Mouse (Mus musculus) heart, embryonic 15.5 days (tissue): Measurements from ENCODE around the gene Psmc5. TPM values are rescaled to one million over a fixed set of nuclear protein-coding genes. Genes with fewer than 3 reads are reported as not detected.

Experiments
- ATAC-seq: fragments of 200-750 bp; cut with Nextera tagmentation; replicated peaks from 2 replicates; pipeline ENCODE4 v1.8.0; 2017; ENCODE audit warnings: low read depth, moderate TSS enrichment; ENCODE audit not compliant: insufficient number of reproducible peaks, insufficient read depth, low FRiP score
- H3K27ac ChIP-seq: fragments of 300-500 bp; sonication (generic); 2 replicates; pipeline ENCODE4 v1.5.1; 2015; ENCODE audit warnings: mild to moderate bottlenecking, inconsistent platforms
- H3K27me3 ChIP-seq: fragments of 300-500 bp; sonication (generic); 2 replicates; pipeline ENCODE4 v1.6.1; 2015; ENCODE audit warnings: inconsistent platforms
- H3K36me3 ChIP-seq: fragments of 300-500 bp; sonication (generic); 2 replicates; pipeline ENCODE4 v1.6.1; 2015; ENCODE audit warnings: mild to moderate bottlenecking, inconsistent platforms
- H3K4me1 ChIP-seq: fragments of 300-500 bp; sonication (generic); replicated peaks from 2 replicates; pipeline ENCODE4 v1.6.1; 2015; ENCODE audit warnings: inconsistent platforms
- H3K4me2 ChIP-seq: fragments of 300-500 bp; sonication (generic); 2 replicates; pipeline ENCODE4 v1.6.1; 2015; ENCODE audit warnings: inconsistent platforms, mild to moderate bottlenecking, moderate library complexity
- H3K4me3 ChIP-seq: fragments of 300-500 bp; sonication (generic); 2 replicates; pipeline ENCODE4 v1.5.1; 2015; ENCODE audit warnings: mild to moderate bottlenecking, inconsistent platforms
- H3K9ac ChIP-seq: fragments of 300-500 bp; sonication (generic); 2 replicates; pipeline ENCODE4 v1.6.1; 2015; ENCODE audit warnings: mild to moderate bottlenecking, inconsistent platforms
- H3K9me3 ChIP-seq: fragments of 300-500 bp; sonication (generic); replicated peaks from 2 replicates; pipeline ENCODE4 v1.6.1; 2016; ENCODE audit warnings: inconsistent platforms
- WGBS: fragments of 180-500 bp; shearing (Covaris S2); methylation state at CpG from one replicate; pipeline ENCODE4 v1.1.7; 2015; ENCODE audit warnings: mixed read lengths; 5-methylcytosine and 5-hydroxymethylcytosine counted together
- polyA plus RNA-seq: library from polyadenylated mRNA; unstranded; fragments of >200 nt; fragmentation: Nextera tagmentation; extraction: Ambion mirVana; gene quantifications from 2 replicates; pipeline ENCODE4 v1.2.1, GENCODE M21; 2015

Gene Psmc5
- polyA plus RNA-seq, 1 experiment from 2014 or later: 195 TPM

GRCm38 (mm10) chr11:106254767-106255166 lies 1.2 kb upstream of the Psmc5 start:
- Histone ChIP-seq H3K36me3 (peaks cover 51% of the 10 kb centered on the region), H3K9me3 (no peaks in the 10 kb centered on the region), H3K27ac (no peak overlapping the region), H3K9ac (peak overlapping the region; percentile 70), H3K4me3 (peak overlapping the region; percentile 93), H3K4me2 (peak overlapping the region; percentile 94), H3K27me3 (no peaks in the 10 kb centered on the region), H3K4me1 (peaks cover 23% of the 10 kb centered on the region)
- WGBS: 8% methylated on average over 2 of the region's 2 CpGs
- no peak for ATAC-seq

DNA sequence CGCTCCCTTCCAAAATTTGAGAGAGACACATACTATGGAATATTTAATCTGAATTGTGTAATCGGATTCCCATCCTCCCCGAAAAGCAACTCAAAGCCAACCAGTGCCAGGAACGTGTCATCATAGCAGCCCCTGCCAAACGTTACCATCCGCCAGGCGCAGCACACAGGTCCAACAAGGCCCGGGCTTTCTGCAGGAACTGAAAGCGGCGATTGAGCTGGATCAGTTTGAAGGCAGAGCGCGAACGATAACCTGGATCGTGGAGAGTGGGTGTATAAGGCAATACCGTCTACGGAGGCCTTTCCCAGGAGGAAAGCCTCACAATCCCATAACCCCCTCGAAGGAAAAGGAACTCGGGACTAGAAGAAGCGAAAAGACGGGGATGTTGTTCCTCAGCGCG lies 780 bp upstream of the Psmc5 start:
- H3K36me3 ChIP-seq: peaks cover 47% of the 10 kb centered on the region
- 2% methylated on average over 22 of the region's 22 CpGs for WGBS
- peak overlapping the region; percentile 70 for H3K9ac ChIP-seq
- no peaks in the 10 kb centered on the region for H3K27me3 ChIP-seq
- no peaks in the 10 kb centered on the region for H3K9me3 ChIP-seq
- no peak for ATAC-seq
- H3K4me1 ChIP-seq: peaks cover 23% of the 10 kb centered on the region
- peak overlapping the region; percentile 78; the same call in 1 of the 2 replicates for H3K27ac ChIP-seq
- peak overlapping the region; percentile 93 for H3K4me3 ChIP-seq
- peak overlapping the region; percentile 94 for H3K4me2 ChIP-seq

- H3K27me3 ChIP-seq: no peaks in the 10 kb centered on the region
- 56% methylated on average over 5 of the region's 5 CpGs for WGBS
- H3K4me3 ChIP-seq: peak overlapping the region; percentile 93
- H3K4me2 ChIP-seq: peak overlapping the region; percentile 94
- H3K27ac ChIP-seq: no peak overlapping the region; the same call in 1 of the 2 replicates
- no peaks in the 10 kb centered on the region for H3K9me3 ChIP-seq
- no peak for ATAC-seq
- peaks cover 23% of the 10 kb centered on the region for H3K4me1 ChIP-seq
- H3K9ac ChIP-seq: peak overlapping the region; percentile 90
- H3K36me3 ChIP-seq: peaks cover 40% of the 10 kb centered on the region
These were observed 821 bp downstream of the Psmc5 start for GRCm38 (mm10) chr11:106256775-106257174.

- ATAC-seq: no peak
These were observed 5.0 kb downstream of the Psmc5 start for GRCm38 (mm10) chr11:106260826-106261450.

DNA sequence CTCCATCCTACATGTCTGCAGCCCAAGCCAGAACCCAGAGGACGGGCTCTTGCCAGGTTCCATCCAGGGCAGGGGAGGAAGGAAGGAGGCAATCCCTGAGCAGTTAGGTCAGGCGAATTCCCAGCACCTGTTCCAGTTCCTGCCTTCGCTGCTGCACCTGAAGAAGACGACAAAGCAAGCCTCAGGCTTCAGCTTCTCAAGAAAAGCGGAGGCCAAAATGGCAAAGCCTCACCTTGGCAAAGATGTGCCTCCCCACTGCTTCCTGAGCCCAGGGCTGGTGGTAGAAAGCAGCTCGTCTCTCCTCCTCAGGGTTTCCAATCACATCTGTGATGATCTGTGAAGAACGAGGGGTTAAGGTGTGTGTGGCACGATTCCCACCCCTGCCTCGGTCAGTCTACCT lies 8.0 kb downstream of the Psmc5 start:
- 83% methylated on average over 9 of the region's 9 CpGs for WGBS
- no peak for ATAC-seq
- Histone ChIP-seq H3K36me3 (peaks cover 71% of the 10 kb centered on the region), H3K4me1 (peaks cover 19% of the 10 kb centered on the region), H3K27me3 (no peaks in the 10 kb centered on the region), H3K4me2 (no peak overlapping the region), H3K9me3 (no peaks in the 10 kb centered on the region), H3K27ac (no peak overlapping the region), H3K4me3 (no peak overlapping the region), H3K9ac (no peak overlapping the region)

More at GRCm38 (mm10) chr11:106260826-106261450, 5.0 kb downstream of the Psmc5 start:
- Histone ChIP-seq H3K4me3 (no peak overlapping the region), H3K27me3 (no peaks in the 10 kb centered on the region), H3K4me2 (no peak overlapping the region), H3K27ac (no peak overlapping the region), H3K4me1 (peaks cover 13% of the 10 kb centered on the region), H3K9me3 (no peaks in the 10 kb centered on the region), H3K36me3 (peaks cover 64% of the 10 kb centered on the region), H3K9ac (no peak overlapping the region)
- 73% methylated on average over 14 of the region's 14 CpGs for WGBS

DNA sequence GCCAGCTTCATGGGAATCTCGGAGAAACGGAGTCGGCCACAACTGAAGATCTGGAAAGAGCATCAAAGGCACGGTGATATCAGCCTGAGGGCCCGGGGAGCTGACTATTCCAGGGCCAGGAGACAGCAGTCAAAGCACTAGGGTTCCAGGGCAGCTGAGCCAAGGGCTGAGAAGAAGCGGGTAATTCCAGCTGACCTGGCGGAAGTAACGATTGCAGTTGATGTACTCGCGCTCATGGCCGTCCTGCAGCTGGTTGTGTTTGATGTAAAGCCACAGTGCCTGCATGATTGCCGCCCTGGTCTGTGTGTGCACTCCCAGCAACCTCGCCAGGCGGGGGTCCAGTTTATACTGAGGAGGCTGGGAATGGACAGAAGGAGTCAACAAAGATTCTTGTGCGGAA lies 9.0 kb downstream of the Psmc5 start:
- no peak for ATAC-seq
- H3K27ac ChIP-seq: no peak overlapping the region
- WGBS: 88% methylated on average over 15 of the region's 15 CpGs
- H3K4me2 ChIP-seq: no peak overlapping the region
- no peak overlapping the region for H3K4me3 ChIP-seq
- peaks cover 22% of the 10 kb centered on the region for H3K4me1 ChIP-seq
- no peak overlapping the region for H3K9ac ChIP-seq
- H3K36me3 ChIP-seq: peaks cover 66% of the 10 kb centered on the region
- no peaks in the 10 kb centered on the region for H3K27me3 ChIP-seq
- H3K9me3 ChIP-seq: no peaks in the 10 kb centered on the region

- WGBS: 86% methylated on average over 4 of the region's 4 CpGs
- Histone ChIP-seq H3K4me1 (peaks cover 26% of the 10 kb centered on the region), H3K27me3 (no peaks in the 10 kb centered on the region), H3K4me3 (no peak overlapping the region), H3K9ac (no peak overlapping the region), H3K27ac (no peak overlapping the region), H3K9me3 (no peaks in the 10 kb centered on the region), H3K4me2 (no peak overlapping the region), H3K36me3 (peaks cover 66% of the 10 kb centered on the region)
- no peak for ATAC-seq
These were observed 9.6 kb downstream of the Psmc5 start for GRCm38 (mm10) chr11:106265570-106265969.

GRCm38 (mm10) chr11:106266431-106266830 lies 10.5 kb downstream of the Psmc5 start:
- H3K36me3 ChIP-seq: peaks cover 60% of the 10 kb centered on the region
- H3K9me3 ChIP-seq: no peaks in the 10 kb centered on the region
- H3K4me3 ChIP-seq: no peak overlapping the region
- no peak overlapping the region for H3K4me2 ChIP-seq
- ATAC-seq: no peak
- WGBS: 89% methylated on average over 10 of the region's 10 CpGs
- H3K4me1 ChIP-seq: peaks cover 34% of the 10 kb centered on the region
- no peak overlapping the region for H3K27ac ChIP-seq
- no peak overlapping the region for H3K9ac ChIP-seq
- H3K27me3 ChIP-seq: no peaks in the 10 kb centered on the region

DNA sequence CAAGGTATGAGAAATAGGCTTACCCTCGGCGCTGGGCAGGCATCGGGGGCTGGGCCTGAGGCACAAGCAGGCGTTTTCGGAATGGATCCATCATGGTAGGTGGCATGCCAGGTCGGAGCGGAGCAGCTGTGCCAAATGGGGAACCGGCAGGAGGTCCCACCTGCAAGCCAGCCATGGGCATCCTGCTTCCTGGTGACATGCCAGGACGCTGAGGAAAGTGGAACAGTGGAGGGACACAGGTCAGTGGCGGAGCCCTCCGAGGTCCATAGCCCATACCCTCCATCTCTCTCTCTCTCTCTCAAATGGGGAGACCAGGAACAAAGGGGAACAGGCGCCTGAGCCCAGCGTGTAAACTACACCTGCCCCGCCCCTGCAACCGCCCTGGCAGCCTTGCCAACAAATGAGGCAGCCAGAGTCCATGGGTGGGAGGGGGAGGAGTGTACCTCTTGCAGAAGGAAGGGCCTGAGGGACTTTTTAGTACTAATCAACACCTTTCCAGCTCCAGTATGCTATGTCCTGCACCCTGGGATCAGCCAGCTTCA lies 11.4 kb downstream of the Psmc5 start:
- Histone ChIP-seq H3K27me3 (no peaks in the 10 kb centered on the region), H3K4me1 (peaks cover 39% of the 10 kb centered on the region), H3K36me3 (peaks cover 50% of the 10 kb centered on the region), H3K9me3 (no peaks in the 10 kb centered on the region), H3K9ac (no peak overlapping the region), H3K4me2 (no peak overlapping the region), H3K4me3 (no peak overlapping the region), H3K27ac (no peak overlapping the region; the same call in 1 of the 2 replicates)
- ATAC-seq: no peak
- 69% methylated on average over 15 of the region's 15 CpGs for WGBS

- Histone ChIP-seq H3K27ac (peak overlapping the region; percentile 15; the same call in 1 of the 2 replicates), H3K36me3 (peaks cover 46% of the 10 kb centered on the region), H3K9ac (no peak overlapping the region), H3K4me3 (no peak overlapping the region), H3K27me3 (no peaks in the 10 kb centered on the region), H3K9me3 (no peaks in the 10 kb centered on the region), H3K4me1 (peaks cover 39% of the 10 kb centered on the region), H3K4me2 (no peak overlapping the region)
- no peak for ATAC-seq
- WGBS: 59% methylated on average over 5 of the region's 5 CpGs
These were observed 11.9 kb downstream of the Psmc5 start for GRCm38 (mm10) chr11:106267871-106268270.

- Histone ChIP-seq H3K9ac (no peak overlapping the region), H3K9me3 (no peaks in the 10 kb centered on the region), H3K36me3 (peaks cover 39% of the 10 kb centered on the region), H3K4me3 (no peak overlapping the region), H3K4me2 (peak overlapping the region; percentile 32; the same call in 1 of the 2 replicates), H3K4me1 (peaks cover 43% of the 10 kb centered on the region), H3K27me3 (no peaks in the 10 kb centered on the region), H3K27ac (peak overlapping the region; percentile 16; the same call in 1 of the 2 replicates)
- no peak for ATAC-seq
- WGBS: 56% methylated on average over 8 of the region's 8 CpGs
These were observed 12.5 kb downstream of the Psmc5 start for GRCm38 (mm10) chr11:106268326-106269059.
